Mouse (Mus musculus) R1 (cell line): ENCODE data around the gene Rgs12.

Experiments
- DNase-seq: peaks from one replicate; pipeline ENCODE4 v3.0.0-alpha.2; 2018; ENCODE audit warnings: low read depth, low spot score

Rgs12 gene

DNA sequence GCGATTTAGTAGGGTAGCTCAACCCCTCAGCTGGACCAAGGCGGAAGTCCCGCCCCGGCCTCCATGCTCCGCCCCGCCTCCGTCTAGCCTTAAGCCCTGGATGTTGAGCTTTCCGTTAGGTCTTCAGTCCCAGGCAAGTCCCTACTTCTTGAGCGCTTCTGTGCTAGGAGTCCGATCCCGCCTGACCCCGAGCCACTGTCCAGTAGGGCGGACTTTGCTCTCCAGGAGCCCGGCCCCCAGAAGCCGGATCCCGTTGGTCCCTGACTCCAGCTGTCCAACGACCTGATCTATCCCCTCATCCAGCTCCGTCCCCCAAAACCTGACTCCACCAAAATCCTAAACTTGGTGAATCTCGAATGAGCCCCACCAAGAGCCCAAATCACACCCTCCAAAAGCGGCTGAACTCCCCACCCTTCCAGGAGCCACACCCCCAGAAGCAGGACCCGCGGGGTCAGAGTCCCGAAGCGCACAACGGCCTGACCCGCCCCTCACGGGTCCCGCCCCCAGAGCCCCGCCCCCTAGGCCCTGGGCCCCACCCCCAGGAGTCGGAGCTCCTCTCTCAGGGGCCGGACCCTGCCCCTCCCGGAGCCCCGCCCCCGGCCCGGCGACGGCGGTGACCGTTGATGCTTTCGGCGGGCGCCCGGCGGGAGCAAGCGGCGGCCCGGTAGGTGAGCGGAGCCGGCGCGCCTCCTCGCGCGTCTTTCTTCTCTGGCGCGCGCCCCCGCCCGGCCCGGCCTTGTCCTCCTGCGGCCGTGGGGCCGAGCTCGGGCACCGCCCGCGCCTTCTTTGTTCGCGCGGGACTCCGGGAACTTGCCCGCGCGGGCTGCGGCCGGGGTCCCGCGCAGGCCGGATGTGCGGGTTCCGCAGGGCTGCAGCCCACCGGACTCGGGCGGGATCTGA lies at the start of gene Rgs12:
Gene Rgs12, plus strand, starts transcription at position 585 of the 900 bp plus-strand sequence.
- DNase-seq = peak; percentile 87

DNA sequence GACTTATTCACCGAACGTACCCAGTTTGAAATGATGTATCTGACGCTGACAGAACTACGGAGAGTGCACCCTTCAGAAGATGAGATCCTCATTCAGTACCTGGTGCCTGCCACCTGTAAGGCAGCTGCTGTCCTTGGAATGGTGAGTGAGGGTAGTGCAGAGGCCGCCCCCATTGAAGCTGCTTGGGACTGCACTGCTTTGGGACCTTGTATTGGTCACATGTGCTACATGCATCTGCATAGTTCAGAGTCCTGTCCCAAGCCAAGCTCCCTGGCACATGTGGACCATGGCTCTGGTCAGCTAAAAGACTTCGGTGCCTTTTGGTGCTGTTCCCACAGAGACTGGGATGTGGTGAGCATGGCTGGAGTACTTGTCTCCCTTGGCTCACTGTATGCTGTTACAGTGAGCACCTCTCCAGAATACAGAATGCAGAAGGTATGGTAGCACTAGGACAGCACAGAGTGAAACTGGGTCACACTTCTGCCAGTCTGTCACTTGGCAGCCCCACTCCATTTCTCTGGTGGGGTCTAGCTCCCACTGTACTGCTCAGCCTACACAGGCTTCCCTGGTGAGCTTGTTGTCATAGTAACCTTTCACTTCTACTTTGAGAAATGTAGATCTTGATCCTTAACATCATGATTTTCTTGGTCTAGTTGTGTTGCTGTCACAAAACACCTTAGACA lies 49.3 kb upstream of the Rgs12 start:
- no peak for DNase-seq

DNA sequence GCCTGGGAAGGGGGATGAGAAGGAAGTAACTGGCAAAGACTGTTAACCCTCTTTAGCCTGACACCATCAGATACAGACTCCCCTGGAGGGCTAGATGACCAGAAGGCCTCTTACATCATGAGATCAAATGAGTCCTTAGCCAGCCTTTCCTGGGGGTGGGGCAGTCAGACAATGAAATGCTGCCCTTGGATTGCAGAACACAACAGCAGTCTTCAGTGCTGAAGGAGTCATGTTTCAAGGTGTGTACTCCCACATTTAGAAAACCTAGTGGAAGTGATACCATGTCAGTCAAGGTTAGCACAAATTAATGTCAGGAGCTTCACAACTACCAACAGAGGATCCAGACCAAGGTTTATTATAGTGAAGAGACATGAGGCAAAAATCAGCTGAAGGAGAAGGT lies 46.9 kb upstream of the Rgs12 start:
- peak; percentile 34 for DNase-seq

DNA sequence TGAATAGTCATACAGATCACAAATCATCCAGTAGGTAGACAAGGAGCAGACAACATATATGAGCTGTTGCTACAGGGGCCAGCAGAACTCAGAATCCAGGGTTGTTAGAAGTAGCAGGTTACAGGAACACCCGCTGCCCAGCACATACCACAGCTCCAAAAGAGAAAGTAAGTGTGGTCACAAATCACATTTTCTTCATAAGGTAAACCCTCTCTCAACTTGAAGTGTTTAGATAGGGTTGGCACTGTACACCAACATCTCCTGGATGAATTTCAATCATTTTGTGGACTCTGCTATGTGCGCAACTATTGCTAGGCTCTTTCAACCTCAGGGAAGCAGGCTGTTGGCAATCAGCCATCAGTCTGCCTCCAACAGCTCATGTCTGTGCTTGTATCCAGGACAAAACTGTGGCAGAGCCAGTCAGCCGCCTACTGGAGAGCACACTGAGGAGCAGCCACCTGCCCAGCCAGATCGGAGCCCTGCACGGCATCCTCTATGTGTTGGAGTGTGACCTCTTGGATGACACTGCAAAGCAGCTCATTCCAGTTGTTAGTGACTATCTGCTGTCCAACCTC lies 46.3 kb upstream of the Rgs12 start:
- peak; percentile 20 for DNase-seq

DNA sequence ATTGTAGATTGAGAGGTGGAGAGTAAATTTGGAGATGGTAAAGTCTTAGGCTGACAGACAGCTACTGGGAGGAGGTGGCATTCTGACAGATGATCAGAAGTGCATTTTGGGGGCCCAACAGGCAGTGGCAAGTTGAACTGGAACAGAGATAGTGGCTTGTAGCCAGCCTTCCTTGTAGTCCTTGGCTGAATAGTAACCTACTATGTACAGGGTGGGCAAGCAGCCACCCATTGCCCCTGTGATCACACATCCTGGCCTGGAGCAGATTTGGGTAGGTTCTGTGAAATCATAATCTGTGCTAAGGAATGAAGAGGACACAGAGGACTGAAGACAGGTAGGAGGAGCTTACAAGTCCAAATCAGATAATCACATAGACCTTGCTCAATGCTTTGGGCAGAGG lies 44.8 kb upstream of the Rgs12 start:
- no peak for DNase-seq

DNA sequence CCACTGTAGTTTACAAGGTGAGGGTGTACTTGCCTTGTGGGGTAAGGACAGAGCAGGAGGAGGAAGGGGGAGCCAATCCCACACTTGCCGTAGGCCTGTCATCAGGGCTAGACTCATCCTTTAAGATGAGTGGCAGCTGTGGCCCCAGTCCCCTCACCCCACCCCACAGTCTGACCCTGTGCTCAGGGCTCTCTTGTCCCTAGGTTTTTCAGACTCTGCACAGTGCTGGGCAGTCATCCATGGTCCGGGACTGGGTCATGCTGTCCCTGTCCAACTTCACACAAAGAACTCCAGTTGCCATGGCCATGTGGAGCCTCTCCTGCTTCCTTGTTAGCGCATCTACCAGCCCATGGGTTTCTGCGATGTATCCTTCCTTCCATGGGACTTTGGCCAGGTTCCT lies 42.0 kb upstream of the Rgs12 start:
- no peak for DNase-seq

DNA sequence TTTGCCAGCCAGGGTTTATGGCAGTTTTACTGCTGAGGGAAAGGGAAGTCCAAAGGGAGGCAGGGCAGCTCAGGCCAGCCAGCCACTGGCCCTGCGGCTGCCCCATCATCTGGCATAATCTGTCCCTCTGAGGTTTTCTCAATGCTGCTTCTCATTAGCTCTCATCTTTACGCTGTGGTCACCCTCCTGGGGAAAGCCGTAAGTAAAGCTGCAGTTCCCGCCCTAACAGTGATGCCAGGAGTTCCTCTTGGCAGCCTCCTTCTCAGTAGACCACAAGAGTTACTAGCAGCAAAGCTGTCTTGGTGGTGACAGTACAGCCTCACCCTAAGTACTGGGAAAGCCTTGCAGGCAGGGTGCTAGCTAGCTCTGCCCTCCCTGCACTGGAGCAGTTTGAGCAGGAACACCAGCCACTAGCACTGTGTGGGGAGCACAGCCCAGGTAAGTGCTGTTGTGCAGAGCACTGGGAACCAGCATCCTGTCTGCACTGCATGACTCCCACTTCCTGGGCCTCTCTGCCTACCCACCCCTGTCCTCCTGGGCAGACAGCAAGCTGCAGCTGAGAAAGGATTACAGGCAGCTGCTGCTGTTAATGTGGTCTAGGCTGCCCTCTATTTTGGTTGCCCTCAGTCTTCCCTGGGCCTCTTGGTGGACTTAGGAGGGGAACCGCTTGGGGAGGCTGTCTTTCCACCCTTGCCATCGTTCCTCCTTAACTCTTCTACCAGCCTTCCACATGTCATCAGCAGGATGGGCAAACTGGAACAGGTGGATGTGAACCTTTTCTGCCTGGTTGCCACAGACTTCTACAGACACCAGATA lies 41.1 kb upstream of the Rgs12 start, which contains the start of gene Msantd1:
Gene Msantd1, plus strand, starts transcription at position 103 of the 816 bp plus-strand sequence.
- DNase-seq = no peak

DNA sequence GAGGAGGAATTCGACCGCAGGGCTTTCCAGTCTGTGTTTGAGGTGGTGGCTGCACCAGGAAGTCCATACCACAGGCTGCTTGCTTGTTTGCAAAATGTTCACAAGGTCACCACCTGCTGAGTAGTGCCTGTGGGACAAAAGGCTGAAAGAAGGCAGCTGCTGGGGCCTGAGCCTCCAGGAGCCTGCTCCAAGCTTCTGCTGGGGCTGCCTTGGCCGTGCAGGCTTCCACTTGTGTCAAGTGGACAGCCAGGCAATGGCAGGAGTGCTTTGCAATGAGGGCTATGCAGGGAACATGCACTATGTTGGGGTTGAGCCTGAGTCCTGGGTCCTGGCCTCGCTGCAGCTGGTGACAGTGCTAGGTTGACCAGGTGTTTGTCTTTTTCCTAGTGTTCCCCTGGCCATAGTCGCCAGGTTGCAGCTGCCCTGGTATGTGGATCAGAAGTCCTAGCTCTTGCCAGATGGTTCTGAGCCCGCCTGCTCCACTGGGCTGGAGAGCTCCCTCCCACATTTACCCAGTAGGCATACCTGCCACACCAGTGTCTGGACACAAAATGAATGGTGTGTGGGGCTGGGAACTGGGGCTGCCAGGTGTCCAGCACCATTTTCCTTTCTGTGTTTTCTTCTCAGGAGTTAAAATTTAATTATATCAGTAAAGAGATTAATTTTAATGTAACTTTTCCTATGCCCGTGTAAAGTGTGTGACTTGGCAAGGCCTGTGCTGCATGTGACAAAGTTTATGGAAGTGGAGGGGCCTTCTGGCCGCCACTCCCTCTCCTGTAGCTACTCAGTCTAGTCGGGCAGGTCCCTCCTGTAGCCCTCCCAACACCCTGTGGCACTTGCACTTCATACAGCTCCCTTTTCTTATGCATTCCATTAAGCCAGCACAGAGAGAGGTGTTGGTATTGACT lies 40.3 kb upstream of the Rgs12 start:
- peak; percentile 78 for DNase-seq

DNA sequence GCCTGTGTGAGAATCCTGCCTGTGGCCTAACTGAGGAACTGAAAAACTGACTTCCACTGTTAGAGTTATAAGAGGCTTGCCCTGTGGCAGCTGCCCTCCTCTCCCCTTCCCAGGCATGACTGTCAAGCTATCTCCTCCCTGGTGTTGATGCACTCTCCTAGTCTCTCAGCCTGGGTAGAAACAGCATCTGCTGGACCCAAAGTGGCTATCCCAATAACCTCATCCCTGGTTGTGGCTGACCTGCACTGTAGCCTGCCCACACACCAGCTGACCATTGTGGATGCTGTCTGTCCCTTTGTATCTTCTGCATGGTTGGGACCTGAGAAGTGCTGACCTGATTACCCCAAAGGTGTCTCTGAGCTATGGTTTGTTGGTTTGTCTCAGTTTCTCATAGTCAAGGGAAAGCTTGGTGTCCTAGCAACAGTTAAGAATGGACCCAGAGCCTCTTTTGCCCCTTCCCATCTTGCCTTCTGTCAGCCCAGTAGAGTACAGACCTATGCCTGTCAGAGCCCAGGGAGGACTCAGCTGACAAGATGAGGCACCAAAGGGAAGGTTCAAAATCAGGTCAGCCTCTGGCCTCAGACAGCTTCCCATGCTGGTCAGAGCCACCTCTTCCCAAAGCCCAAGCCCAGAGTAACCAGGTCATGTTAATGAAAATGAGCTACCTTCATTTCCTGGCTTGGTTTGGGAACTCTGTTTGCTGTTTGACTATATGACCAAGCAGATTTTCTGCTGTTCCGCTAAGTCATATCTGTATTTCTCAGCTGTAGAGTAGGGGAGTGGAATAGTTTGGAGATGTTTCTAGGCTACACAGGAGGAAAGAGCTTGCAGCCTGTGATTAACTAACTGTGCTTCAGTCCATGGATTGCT lies 39.4 kb upstream of the Rgs12 start:
- no peak for DNase-seq

DNA sequence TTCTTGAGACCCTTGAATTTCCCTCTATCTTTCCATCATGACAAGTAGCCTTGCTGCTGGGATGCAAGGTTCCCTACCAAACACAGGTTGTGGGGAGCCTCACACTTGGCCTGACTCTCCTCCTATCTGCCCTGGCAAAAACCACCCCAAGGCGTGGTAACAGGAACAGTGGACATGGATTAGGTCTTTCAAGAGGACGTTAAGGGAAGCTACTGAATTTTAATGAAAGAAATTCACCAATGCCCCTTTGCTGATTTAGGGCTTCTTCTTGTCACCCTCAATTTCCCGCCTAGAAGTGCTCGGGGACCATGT lies 38.8 kb upstream of the Rgs12 start:
- DNase-seq = no peak

DNA sequence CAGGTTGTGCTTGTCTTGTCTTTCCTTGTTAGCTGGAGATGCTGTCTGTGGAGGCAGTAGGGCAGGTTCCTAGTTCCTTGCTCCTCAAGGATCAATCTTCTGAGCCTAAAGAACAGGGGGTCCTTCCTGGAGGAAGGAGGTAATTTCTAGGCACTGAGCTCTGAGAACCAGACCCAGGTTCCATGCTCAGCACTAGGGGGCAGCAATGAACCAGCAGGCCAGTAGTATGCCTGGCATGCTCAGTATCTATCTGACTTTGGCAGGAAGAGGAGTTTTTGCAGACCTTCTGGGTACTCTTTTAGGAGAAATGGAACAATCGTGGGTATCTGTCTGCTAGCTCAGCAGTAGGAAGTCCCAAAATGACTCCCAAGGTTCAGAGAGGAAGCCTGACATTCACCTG lies 33.4 kb upstream of the Rgs12 start:
- peak; percentile 36 for DNase-seq

DNA sequence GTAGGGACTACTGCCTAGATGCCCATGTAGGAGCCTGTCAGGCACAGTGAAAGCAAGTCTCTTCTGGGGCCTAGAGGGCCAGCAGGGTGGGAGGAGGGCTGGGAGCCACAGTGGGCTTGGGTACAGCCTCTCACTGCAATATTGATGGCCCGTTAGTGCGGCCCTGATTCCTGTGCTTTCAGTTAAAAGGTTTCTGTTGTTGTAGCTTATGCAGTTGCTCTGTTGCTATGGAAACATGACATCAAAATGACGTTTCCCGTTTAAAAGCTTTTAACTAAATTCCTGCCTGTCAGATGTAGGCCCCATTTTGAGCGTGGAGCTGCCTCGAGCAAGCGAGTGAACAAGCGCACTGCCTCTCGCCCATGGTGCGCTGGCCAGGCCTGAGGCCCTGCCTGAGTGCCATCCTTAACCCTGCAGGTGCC lies 32.0 kb upstream of the Rgs12 start:
- DNase-seq = peak; percentile 45

DNA sequence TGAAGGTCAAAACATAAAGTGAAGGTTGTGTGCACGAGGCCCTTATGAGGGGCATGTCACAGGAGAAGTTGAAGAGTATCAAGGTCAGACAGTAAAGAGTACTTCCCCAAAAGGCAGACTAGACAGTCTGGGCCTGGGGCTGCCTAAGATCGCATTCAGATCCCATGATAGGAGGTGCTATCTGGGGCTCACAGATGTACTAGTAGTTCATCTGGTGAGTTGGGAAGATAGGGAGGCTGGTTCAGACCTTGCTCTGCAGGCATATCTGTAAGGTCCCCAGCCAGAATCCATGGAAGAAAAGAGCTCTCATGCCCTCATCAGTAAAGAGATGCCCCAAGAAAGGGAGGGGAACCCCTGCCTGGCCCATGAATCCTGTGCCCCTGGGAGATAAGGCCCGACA lies 30.5 kb upstream of the Rgs12 start:
- DNase-seq = no peak

DNA sequence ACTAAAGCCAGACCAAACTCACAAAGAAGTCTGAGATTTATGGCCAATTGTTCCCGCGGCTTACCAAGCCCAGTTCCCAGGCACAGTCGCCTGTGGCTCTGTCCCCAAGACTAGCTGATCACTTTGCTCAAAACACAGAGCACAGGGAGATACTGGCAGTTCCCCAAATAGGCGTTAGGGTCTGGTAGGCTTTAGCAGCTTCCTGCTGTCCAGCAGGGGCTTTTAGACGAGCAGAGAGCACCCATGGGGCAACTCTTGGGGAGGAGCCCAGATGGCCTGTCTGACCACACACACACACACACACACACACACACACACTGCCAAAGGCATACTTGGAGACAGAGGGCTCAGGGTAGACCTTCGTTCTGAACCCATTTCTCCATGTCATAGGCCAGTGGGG lies 26.7 kb upstream of the Rgs12 start:
- DNase-seq = no peak

DNA sequence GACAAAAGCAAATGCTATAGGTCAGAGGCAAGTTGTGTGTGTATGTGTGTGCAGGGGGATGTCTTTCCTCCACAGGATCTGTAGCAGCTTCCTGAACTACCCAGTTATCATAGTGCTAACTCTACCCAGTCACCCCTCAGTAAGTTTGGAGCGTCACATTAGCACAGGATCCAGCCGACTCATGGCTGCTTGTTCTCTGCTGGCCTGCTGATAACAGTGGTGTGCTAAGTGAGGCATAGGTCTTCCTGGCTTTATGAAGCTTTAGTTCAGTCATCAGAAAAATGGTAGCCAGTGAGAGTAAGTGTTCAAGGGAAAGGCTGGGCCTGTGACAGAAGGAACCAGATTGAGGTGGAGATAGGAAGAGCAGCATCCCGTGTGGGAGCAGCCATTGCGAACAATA lies 25.3 kb upstream of the Rgs12 start:
- DNase-seq = no peak

DNA sequence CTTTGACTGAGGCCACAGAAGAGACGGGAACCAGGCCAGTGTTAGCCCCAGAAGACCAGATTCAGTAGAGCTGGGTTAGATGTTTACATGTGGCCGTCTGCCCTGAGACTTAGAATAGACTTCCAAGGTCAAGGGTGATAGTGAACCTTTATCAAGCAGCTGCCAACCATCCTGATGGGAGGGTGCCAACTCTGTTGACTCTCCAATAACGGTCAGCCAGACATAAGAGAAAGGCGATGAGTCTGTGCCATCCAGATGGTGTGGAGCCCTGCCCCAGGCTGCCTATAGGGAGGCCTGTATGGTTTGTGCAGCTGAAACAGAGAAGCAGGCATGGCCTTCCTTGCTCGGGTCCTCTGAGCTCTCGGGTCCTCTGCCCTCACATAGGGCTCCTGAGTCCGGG lies 24.7 kb upstream of the Rgs12 start:
- no peak for DNase-seq

DNA sequence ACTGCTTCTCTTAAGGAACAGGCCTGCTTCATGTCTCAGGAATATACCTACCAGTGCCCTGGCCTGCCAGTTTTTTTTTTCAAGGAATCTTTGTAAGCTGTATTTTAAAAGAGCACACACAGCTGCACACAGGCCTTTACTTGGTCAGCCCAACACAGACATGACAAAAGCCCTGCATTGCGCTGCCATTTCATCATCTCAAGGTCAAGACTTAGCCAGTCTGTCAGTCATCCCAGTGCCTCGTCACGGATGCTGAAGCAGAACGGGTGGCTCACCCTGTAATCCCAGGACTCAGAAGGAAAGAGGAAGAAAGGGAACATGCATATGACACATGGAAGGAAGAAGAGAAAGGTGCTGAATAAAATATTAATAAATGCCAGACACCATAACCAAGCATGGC lies 21.6 kb upstream of the Rgs12 start:
- DNase-seq = no peak

DNA sequence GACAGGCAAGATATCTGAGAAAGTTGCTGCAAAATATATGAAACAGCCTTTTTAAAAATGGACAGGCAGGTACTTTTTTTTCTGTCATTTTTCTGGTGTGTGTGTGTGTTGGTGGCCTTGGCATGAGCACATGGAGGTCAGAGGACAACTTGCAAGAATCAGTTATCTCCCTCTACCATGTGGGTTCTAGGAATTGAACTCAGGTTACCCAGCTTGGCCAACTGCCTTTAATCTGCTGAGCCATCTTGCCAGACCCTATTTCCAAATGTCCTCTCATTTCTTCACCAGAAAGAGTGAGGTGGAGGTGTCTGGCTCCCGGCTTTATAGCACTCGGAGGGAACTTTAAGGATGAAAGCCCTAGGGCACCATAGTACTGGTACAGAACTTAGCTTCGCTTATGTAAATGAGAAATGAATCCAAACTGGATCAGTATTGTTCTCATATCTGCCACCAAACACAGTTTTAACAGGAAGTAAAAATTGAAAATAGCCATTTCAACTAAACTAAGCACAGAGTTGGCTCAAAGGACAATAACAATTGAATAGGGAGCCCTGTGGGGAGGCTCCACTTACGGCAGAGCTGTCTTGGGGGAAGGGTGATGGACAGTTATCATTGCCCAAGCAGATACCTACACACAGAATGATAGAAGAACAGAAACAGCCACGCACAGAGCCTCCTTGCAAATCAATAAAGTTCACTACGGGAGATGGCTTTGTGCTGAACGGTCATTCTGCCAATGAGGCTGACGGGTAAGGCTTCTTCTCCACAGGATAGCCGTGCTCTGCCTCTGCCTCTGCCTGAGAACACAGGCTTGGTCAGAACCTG lies 18.9 kb upstream of the Rgs12 start:
- no peak for DNase-seq

DNA sequence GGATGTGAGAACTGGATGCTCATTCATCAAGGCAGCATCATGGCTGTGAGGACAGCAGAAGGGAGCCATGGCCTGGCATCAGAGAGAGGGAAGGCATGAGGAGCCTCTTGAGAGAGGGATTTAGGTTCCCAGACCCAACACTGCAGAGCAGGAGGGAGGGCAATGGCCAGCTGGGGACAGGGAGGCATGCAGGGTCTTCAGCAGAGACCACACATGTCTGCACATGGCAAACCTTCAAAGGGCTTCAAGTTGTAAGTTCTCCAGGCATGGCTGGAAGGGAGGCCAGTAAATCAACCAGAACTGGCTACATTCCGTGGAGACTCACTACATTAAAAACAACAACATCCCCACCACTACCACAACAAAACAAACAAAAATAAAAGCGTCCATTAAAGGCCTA lies 18.2 kb upstream of the Rgs12 start:
- DNase-seq = no peak
